Mouse (Mus musculus): ENCODE results near the gene Rbsn. TPM values are rescaled to one million over a fixed set of nuclear protein-coding genes. Genes with fewer than 3 reads are reported as not detected.

Rbsn gene
- total RNA-seq, 4 experiments from 2014 or later: 21.1 to 32.7 (median 28.3) TPM

- DNase-seq: no peak
Measured at GRCm38 (mm10) chr6:92176450-92176849, 38.3 kb downstream of the Rbsn start.

- DNase-seq: no peak
Measured at GRCm38 (mm10) chr6:92162724-92163123, 52.0 kb downstream of the Rbsn start.

- DNase-seq: no peak
Measured at GRCm38 (mm10) chr6:92158801-92159200, 55.9 kb downstream of the Rbsn start.

- DNase-seq: no peak
Measured at GRCm38 (mm10) chr6:92153774-92154173, 61.0 kb downstream of the Rbsn start.

GRCm38 (mm10) chr6:92145881-92146280 is 68.8 kb downstream of the Rbsn start:
- no peak for DNase-seq

Other genes with a start within 250 kb of the Rbsn start
- 10 to 100 TPM; 11.2 to 22.4 (median 19.7) TPM for gene Fgd5, start 236.0 kb downstream of the Rbsn start, total RNA-seq (2022)
- gene Nr2c2, start 123.5 kb downstream of the Rbsn start, total RNA-seq (2022): 10 to 100 TPM; 41.2 to 57.1 (median 45.4) TPM
- 10 to 100 TPM; 43.4 to 63.1 (median 49.6) TPM for gene Mrps25, start 30.9 kb downstream of the Rbsn start, total RNA-seq (2022)
- gene Trh, start 29.7 kb upstream of the Rbsn start, total RNA-seq (2022): not detected

Measured in adrenal gland, adult 8-10 months (tissue).